Mouse (Mus musculus) lung, postnatal 0 days (tissue): ENCODE measurements around the gene Dsp. TPM values are rescaled to one million over a fixed set of nuclear protein-coding genes. Genes with fewer than 3 reads are reported as not detected.

Experiments used
- ATAC-seq: fragments of 200-750 bp; cut with Nextera tagmentation; 2 replicates; pipeline ENCODE4 v1.8.0; 2017; ENCODE audit warnings: moderate library complexity
- DNase-seq: peaks from one replicate; pipeline ENCODE4 v3.0.0-alpha.2; 2016; ENCODE audit warnings: low spot score
- H3K27ac ChIP-seq: fragments of 300-500 bp; sonication (generic); 2 replicates; pipeline ENCODE4 v1.5.1; 2014; ENCODE audit warnings: antibody characterized with exemption, mild to moderate bottlenecking, low read length, mixed read lengths
- H3K27me3 ChIP-seq: fragments of 300-500 bp; sonication (generic); replicated peaks from 2 replicates; pipeline ENCODE4 v1.6.1; 2014; ENCODE audit warnings: low read length, mixed read lengths; ENCODE audit not compliant: insufficient read depth
- H3K36me3 ChIP-seq: fragments of 300-500 bp; sonication (generic); 2 replicates; pipeline ENCODE4 v1.6.1; 2014; ENCODE audit warnings: low read length, mixed read lengths; ENCODE audit not compliant: insufficient read depth
- H3K4me1 ChIP-seq: fragments of 300-500 bp; sonication (generic); 2 replicates; pipeline ENCODE4 v1.6.1; 2014; ENCODE audit warnings: antibody characterized with exemption, low read depth, low read length, mixed read lengths; ENCODE audit not compliant: insufficient read depth
- H3K4me2 ChIP-seq: fragments of 300-500 bp; sonication (generic); replicated peaks from 2 replicates; pipeline ENCODE4 v1.6.1; 2014; ENCODE audit warnings: low read depth, mild to moderate bottlenecking, low read length, moderate library complexity, mixed read lengths
- H3K4me3 ChIP-seq: fragments of 300-500 bp; sonication (generic); 2 replicates; pipeline ENCODE4 v1.5.1; 2014; ENCODE audit warnings: low read depth, low read length
- H3K9ac ChIP-seq: fragments of 300-500 bp; sonication (generic); replicated peaks from 2 replicates; pipeline ENCODE4 v1.6.1; 2014; ENCODE audit warnings: low read depth, mild to moderate bottlenecking
- H3K9me3 ChIP-seq: fragments of 300-500 bp; sonication (generic); 2 replicates; pipeline ENCODE4 v1.6.1; 2016; ENCODE audit warnings: low read length, mixed read lengths
- CTCF ChIP-seq: IDR thresholded peaks from 2 replicates; pipeline ENCODE4 v1.5.1; 2016; ENCODE audit warnings: antibody characterized with exemption, mild to moderate bottlenecking
- EP300 ChIP-seq: IDR thresholded peaks from 2 replicates; pipeline ENCODE4 v1.6.1; 2016; ENCODE audit warnings: antibody characterized with exemption, mild to moderate bottlenecking, control low read depth
- WGBS: fragments of 180-500 bp; shearing (Covaris S2); extraction: QIAGEN DNeasy Blood & Tissue Kit; methylation state at CpG from one replicate; pipeline ENCODE4 v1.1.7; 2014; 5-methylcytosine and 5-hydroxymethylcytosine counted together
- polyA plus RNA-seq: library from polyadenylated mRNA; unstranded; fragments of >200 nt; fragmentation: Nextera tagmentation; extraction: Ambion mirVana; gene quantifications from 2 replicates; pipeline ENCODE4 v1.2.1, GENCODE M21; 2015

Dsp gene
- polyA plus RNA-seq, 1 experiment from 2014 or later = 5.5 TPM

DNA sequence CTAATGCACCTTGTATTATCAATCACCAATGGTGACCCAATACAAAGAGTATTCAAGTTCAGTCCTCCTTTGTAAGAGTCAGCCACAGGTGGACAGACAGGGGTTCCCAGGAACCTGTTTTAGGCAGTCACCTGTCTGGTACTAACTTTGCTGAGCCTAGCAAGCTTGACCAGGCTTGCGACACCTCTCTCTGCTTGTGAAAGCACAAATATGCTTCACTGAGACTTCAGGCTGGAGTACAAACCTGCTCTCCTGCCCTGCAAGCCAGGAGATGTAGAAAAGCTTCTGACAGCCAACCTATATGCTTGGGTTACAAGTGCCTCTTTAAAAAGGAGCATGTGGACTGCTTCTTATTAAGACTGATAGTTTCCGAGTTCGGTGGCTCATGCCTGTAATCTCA is 22.8 kb upstream of the Dsp start:
- H3K27me3 ChIP-seq = no peaks in the 10 kb centered on the region
- H3K36me3 ChIP-seq = no peaks in the 10 kb centered on the region
- H3K27ac ChIP-seq = no peak overlapping the region
- H3K4me3 ChIP-seq = no peak overlapping the region
- no peak overlapping the region for H3K4me2 ChIP-seq
- no peak for TF ChIP-seq CTCF
- no peak for TF ChIP-seq EP300
- H3K9ac ChIP-seq = no peak overlapping the region
- no peaks in the 10 kb centered on the region for H3K9me3 ChIP-seq
- 38% methylated on average over 3 of the region's 3 CpGs for WGBS
- no peaks in the 10 kb centered on the region for H3K4me1 ChIP-seq
- ATAC-seq = peak; percentile 83
- DNase-seq = peak; percentile 73

DNA sequence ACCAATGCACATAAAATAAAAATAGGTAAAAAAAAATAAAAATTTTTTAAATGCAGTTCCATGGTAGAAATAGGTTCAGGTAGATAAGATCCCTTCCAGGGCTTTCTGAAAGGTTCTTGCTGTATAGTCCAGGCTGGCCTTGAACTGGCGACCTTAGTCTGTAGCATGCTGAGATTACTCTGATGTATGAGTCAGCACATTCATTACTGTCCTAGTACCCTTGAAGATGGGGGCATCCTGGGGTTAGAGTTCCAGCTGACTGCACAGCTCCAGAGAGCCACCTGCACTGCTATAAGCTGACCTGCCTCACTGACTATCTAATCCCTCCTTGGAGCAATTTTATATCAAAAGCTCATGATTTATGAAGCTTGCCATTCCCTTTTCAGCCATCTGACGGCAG is 21.6 kb upstream of the Dsp start:
- Histone ChIP-seq H3K27me3 (no peaks in the 10 kb centered on the region), H3K4me1 (no peaks in the 10 kb centered on the region), H3K36me3 (no peaks in the 10 kb centered on the region), H3K9ac (no peak overlapping the region), H3K27ac (no peak overlapping the region), H3K9me3 (no peaks in the 10 kb centered on the region), H3K4me2 (no peak overlapping the region), H3K4me3 (no peak overlapping the region)
- no peak for TF ChIP-seq CTCF
- TF ChIP-seq EP300 = no peak
- ATAC-seq (no peak), DNase-seq (no peak)
- WGBS = 89% methylated on average over 2 of the region's 2 CpGs

DNA sequence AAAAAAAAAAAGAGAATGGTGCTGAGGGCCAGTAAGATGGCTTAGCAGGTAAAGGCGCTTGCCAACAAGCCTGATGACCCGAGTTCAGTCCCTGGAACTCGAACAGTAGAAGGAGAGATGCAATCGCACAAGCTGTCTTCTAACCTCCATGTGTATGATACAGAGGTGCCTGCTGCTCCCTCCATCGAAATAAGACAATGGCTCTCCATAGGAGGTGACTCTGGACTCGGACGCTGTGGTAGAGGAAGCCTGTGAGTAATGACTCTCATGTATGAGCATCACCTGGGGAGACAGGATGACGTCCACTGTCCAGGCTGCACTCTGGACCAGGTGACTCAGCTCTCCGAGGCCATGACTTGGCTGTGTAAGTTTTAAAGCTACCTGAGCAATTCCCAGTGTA is 21.0 kb upstream of the Dsp start:
- Histone ChIP-seq H3K4me3 (no peak overlapping the region), H3K36me3 (no peaks in the 10 kb centered on the region), H3K4me1 (no peaks in the 10 kb centered on the region), H3K27me3 (no peaks in the 10 kb centered on the region), H3K27ac (no peak overlapping the region), H3K4me2 (no peak overlapping the region), H3K9ac (no peak overlapping the region), H3K9me3 (no peaks in the 10 kb centered on the region)
- 91% methylated on average over 9 of the region's 9 CpGs for WGBS
- no peak for TF ChIP-seq CTCF
- no peak for TF ChIP-seq EP300
- no peak for DNase-seq
- ATAC-seq = no peak

DNA sequence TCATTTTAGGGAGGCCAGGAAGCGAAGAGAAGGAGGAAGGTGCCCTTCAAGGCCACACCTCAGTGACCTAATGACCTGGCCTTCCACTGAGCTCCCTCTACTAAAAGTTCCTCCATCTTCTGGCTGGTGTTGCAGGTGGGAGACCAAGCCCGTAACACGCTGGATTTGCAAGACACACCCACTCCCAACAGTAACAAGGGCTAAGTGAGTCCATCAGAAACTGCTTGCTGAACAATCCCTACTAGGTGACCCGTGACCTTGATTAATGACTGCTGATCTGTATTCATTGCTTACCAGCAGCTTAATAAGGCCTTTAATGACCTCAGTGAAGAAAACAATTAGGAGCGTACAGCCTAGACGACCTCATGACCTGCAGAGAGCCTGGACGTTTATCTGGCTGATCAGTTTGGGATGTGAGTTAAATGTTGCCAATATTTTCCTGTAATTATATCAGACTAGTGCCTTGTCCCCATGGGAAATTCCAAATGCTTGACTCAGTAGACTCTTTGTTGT is 18.0 kb upstream of the Dsp start:
- Histone ChIP-seq H3K4me1 (no peaks in the 10 kb centered on the region), H3K36me3 (no peaks in the 10 kb centered on the region), H3K9me3 (no peaks in the 10 kb centered on the region), H3K27me3 (no peaks in the 10 kb centered on the region), H3K27ac (no peak overlapping the region), H3K9ac (no peak overlapping the region), H3K4me3 (no peak overlapping the region), H3K4me2 (no peak overlapping the region)
- TF ChIP-seq EP300 (no peak), CTCF (no peak)
- no peak for DNase-seq
- WGBS = 60% methylated on average over 7 of the region's 7 CpGs
- no peak for ATAC-seq

DNA sequence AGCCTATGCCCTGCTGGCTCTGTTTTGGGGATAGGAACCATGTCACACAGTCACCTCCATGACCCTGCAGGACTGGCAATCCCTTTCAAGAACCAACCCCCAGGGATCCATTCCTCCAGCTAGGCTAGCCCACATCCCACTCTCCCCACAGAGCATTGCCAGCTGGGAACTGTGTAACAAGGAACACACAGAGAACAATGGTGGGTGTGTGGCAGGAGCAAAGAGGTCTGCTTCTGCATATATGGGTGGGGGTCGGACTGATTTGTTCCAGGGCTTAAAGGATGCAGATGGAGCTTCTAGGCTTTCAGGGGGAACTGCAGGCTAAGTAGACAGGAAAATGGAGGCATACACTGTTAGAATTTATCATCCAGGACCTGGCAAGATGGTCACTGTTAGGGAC is 10.6 kb upstream of the Dsp start:
- no peak overlapping the region for H3K27ac ChIP-seq
- DNase-seq = no peak
- H3K36me3 ChIP-seq = no peaks in the 10 kb centered on the region
- no peak overlapping the region for H3K9ac ChIP-seq
- no peak for TF ChIP-seq EP300
- TF ChIP-seq CTCF = no peak
- WGBS = 50% methylated on average over 1 of the region's 1 CpGs
- no peak overlapping the region for H3K4me2 ChIP-seq
- no peak for ATAC-seq
- no peaks in the 10 kb centered on the region for H3K9me3 ChIP-seq
- no peaks in the 10 kb centered on the region for H3K4me1 ChIP-seq
- no peak overlapping the region for H3K4me3 ChIP-seq
- no peaks in the 10 kb centered on the region for H3K27me3 ChIP-seq

DNA sequence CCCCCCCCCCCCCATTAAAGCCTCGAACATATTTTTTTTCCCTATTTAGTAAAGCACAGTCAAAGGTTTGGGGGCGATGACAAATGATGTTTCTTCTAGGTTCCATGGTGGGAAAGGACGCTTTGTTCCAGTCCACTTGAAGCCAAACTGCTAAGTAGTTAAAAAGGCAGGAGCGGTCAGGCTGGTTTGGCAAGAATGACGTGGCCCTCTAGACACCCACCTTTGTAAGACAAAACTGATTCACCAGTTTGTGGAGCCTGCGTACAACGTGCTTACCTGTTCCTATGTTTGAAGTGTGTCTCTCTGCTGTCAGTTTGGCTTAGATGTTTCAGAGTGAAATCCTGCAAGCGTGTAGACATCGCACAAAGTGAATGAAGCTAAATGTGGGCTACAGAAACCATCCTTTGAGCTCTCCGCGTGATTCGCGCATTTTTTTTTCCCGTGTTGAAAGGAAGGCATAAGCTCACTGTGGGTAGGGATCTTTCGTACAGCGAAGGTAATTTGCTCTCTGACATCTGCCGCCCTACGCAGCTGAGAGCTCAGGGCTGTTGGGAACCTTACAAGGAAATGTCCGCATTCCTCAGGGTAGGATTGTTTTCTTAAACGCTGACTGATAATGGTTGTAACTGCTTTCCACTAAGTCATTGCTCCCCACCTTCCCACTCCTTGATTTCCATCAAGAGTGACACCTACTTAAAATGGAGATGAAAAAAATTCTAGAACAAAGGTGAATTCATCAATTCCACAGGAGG is 6.0 kb upstream of the Dsp start:
- Histone ChIP-seq H3K9me3 (no peaks in the 10 kb centered on the region), H3K4me1 (no peaks in the 10 kb centered on the region), H3K27me3 (no peaks in the 10 kb centered on the region), H3K27ac (peak overlapping the region; percentile 81), H3K36me3 (no peaks in the 10 kb centered on the region), H3K4me2 (peak overlapping the region; percentile 59), H3K9ac (no peak overlapping the region), H3K4me3 (peak overlapping the region; percentile 31)
- no peak for TF ChIP-seq CTCF
- TF ChIP-seq EP300 = peak; percentile 67
- DNase-seq (peak; percentile 86), ATAC-seq (peak; percentile 90)
- WGBS = 9% methylated on average over 20 of the region's 20 CpGs
